Mouse (Mus musculus) E14TG2a.4 (cell line): ENCODE results near the gene Defb23.
"Not testable (repeated sequence)": the region's sequence is repeated elsewhere in the genome, so short reads cannot be mapped to it uniquely, and the experiment has no call there.

Source experiments
- CTCF ChIP-seq: conservative IDR thresholded peaks from 2 replicates; pipeline ENCODE4 v1.5.1; 2014; ENCODE audit warnings: low read length
- NANOG ChIP-seq: IDR thresholded peaks from 2 replicates; pipeline ENCODE4 v1.6.1; 2014; ENCODE audit warnings: borderline replicate concordance, low read length, mixed read lengths
- POU5F1 ChIP-seq: IDR thresholded peaks from 2 replicates; pipeline ENCODE4 v1.6.1; 2014; ENCODE audit warnings: low read length, borderline replicate concordance

- peak; percentile 21; the same call in 1 of the 2 replicates for TF ChIP-seq CTCF
- not testable (repeated sequence) for TF ChIP-seq NANOG, POU5F1
Measured at GRCm38 (mm10) chr2:152428481-152428880, 35.9 kb downstream of the Defb23 start.
